Mouse (Mus musculus): Measurements from ENCODE around the gene 1700056E22Rik.

GRCm38 (mm10) chr1:184054176-184054575 lies 20.1 kb upstream of the 1700056E22Rik start:
- TF ChIP-seq CTCF (IDR thresholded peaks at IDR 0.05; ENCODE audit: low read depth) (no peak), EP300 (IDR thresholded peaks at IDR 0.05; ENCODE audit: low read depth) (no peak)
